Mouse (Mus musculus) lung, postnatal 36 days (tissue): ENCODE results near the gene B9d2.

Experiments
- DNase-seq: peaks from one replicate; pipeline ENCODE4 v3.0.0; 2022; ENCODE audit warnings: mixed read lengths

The B9d2 gene

GRCm38 (mm10) chr7:25680514-25681258 lies at the start of gene B9d2:
Gene B9d2 (plus strand): TSS chr7:25680780.
- DNase-seq, result peak; percentile 98

GRCm38 (mm10) chr7:25632679-25633078 lies 47.9 kb upstream of the B9d2 start:
- peak; percentile 45 for DNase-seq

- DNase-seq, result peak; percentile 59
Observed at GRCm38 (mm10) chr7:25636373-25636772, 44.2 kb upstream of the B9d2 start.

- DNase-seq, result no peak
Observed at GRCm38 (mm10) chr7:25637099-25637498, 43.5 kb upstream of the B9d2 start.

GRCm38 (mm10) chr7:25639754-25640153 lies 40.8 kb upstream of the B9d2 start:
- no peak for DNase-seq

- no peak for DNase-seq
Observed at GRCm38 (mm10) chr7:25644136-25644535, 36.4 kb upstream of the B9d2 start.

- no peak for DNase-seq
Observed at GRCm38 (mm10) chr7:25644631-25645030, 35.9 kb upstream of the B9d2 start.

- DNase-seq, result no peak
Observed at GRCm38 (mm10) chr7:25645074-25645473, 35.5 kb upstream of the B9d2 start.

- peak; percentile 39 for DNase-seq
Observed at GRCm38 (mm10) chr7:25647574-25648123, 32.9 kb upstream of the B9d2 start.

GRCm38 (mm10) chr7:25649839-25650238 lies 30.7 kb upstream of the B9d2 start:
- DNase-seq, result peak; percentile 44

- DNase-seq, result peak; percentile 47
Observed at GRCm38 (mm10) chr7:25651281-25651680, 29.3 kb upstream of the B9d2 start.

- DNase-seq, result peak; percentile 36
Observed at GRCm38 (mm10) chr7:25652244-25652759, 28.3 kb upstream of the B9d2 start.

GRCm38 (mm10) chr7:25655601-25656428 lies 24.8 kb upstream of the B9d2 start:
- no peak for DNase-seq

- DNase-seq, result no peak
Observed at GRCm38 (mm10) chr7:25657785-25658184, 22.8 kb upstream of the B9d2 start.

GRCm38 (mm10) chr7:25658657-25659472 lies 21.7 kb upstream of the B9d2 start, which contains the start of the genes Bckdha and Exosc5:
Gene Bckdha (minus strand): TSS chr7:25658981.
Gene Exosc5 (plus strand): TSS chr7:25659164.
- peak; percentile 100 for DNase-seq

GRCm38 (mm10) chr7:25666381-25666780 lies 14.2 kb upstream of the B9d2 start:
- no peak for DNase-seq

- DNase-seq, result no peak
Observed at GRCm38 (mm10) chr7:25669158-25669557, 11.4 kb upstream of the B9d2 start.

GRCm38 (mm10) chr7:25669631-25670030 lies 10.9 kb upstream of the B9d2 start:
- DNase-seq, result no peak

GRCm38 (mm10) chr7:25670096-25670495 lies 10.5 kb upstream of the B9d2 start:
- no peak for DNase-seq

- no peak for DNase-seq
Observed at GRCm38 (mm10) chr7:25671686-25672085, 8.9 kb upstream of the B9d2 start.

GRCm38 (mm10) chr7:25672442-25672841 lies 8.1 kb upstream of the B9d2 start:
- no peak for DNase-seq

GRCm38 (mm10) chr7:25674297-25674696 lies 6.3 kb upstream of the B9d2 start:
- no peak for DNase-seq
